Mouse (Mus musculus): ENCODE measurements at regions not wholly inside any gene's neighbourhood (a gene's known extent, or its start where the extent isn't known, plus 50 kb on each side); places are given as distances from the start of the nearest gene placed in this dataset.

GRCm38 (mm10) chr8:35987327-35987726 lies 221.7 kb downstream of the Gm19410 start:
- no peak for DNase-seq (ENCODE audit: low spot score in 2 of 2)

- DNase-seq (ENCODE audit: low spot score in 2 of 2), result no peak
These were observed 225.4 kb downstream of the Gm19410 start for GRCm38 (mm10) chr8:35991013-35991412.

GRCm38 (mm10) chr8:35991936-35992603 lies 226.5 kb downstream of the Gm19410 start:
- no peak for DNase-seq (ENCODE audit: low spot score in 2 of 2)

DNA sequence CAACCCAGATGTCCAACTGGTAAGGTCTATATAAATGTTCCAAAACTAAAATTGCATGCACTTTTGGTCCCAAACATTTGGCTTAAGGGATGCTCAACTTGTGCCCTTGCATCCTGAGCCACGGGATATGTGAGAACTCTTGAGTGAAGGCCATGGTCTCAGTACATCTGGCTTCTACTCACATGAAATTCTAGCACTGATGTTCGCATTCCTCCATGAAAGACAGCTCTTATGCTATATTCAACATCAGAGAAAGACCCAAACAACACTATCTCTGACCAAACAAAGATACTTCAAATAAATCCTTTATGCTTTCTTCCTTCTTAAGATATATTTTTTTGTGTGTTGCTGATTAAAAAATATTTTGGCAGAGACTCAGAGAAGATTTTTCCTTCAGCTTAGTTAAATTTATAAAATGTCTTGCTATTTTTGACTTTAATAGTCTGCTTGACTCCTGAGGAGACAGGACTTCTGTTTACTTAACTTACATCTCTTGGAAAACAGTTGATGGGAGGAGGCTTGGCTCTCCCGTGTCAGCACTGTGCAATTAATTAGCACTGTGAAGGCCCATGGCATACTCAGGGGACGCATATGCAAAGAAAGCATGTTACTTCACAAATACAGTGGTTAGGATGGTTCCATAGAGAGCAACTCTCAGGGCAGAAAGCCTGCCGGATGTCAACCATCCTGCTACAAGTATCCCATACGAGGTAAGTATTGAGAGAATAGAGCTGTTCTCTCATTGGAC lies 230.9 kb downstream of the Gm19410 start:
- DNase-seq (ENCODE audit: low spot score in 2 of 2), result no peak

GRCm38 (mm10) chr8:35999584-35999983 lies 234.0 kb downstream of the Gm19410 start:
- no peak for DNase-seq (ENCODE audit: low spot score in 2 of 2)

DNA sequence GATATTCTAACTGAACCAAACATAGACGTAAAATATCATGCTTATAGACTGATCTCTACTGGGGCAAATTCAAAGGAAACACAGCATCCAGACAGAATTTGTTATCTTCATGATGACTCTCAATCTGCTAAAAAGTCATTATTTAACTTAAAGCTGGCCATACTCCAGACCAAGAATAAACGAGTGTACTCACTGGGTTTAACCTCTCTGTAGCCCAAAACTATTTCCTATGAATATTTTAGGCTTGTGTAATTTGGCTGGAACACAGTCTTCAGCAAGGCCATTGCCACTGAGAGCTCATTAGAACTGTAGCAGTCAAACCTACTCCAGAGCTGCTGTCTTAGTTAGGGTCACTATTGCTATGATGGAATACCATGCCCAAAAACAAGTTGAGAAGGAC lies 238.8 kb downstream of the Gm19410 start:
- DNase-seq (ENCODE audit: low spot score in 2 of 2), result no peak

- DNase-seq (ENCODE audit: low spot score in 2 of 2), result no peak
These were observed 239.9 kb downstream of the Gm19410 start for GRCm38 (mm10) chr8:36005536-36005935.

- no peak for DNase-seq (ENCODE audit: low spot score in 2 of 2)
These were observed 242.1 kb downstream of the Gm19410 start for GRCm38 (mm10) chr8:36007724-36008123.

GRCm38 (mm10) chr8:36009565-36009964 lies 244.0 kb downstream of the Gm19410 start:
- no peak for DNase-seq (ENCODE audit: low spot score in 2 of 2)

GRCm38 (mm10) chr8:36010446-36011217 lies 245.0 kb downstream of the Gm19410 start:
- DNase-seq (ENCODE audit: low spot score in 2 of 2), result no peak

GRCm38 (mm10) chr8:36014862-36015261 lies 249.3 kb downstream of the Gm19410 start:
- no peak for DNase-seq (ENCODE audit: low spot score in 2 of 2)

GRCm38 (mm10) chr8:36016321-36017114 lies 250.9 kb downstream of the Gm19410 start:
- DNase-seq (ENCODE audit: low spot score in 2 of 2), result no peak

DNA sequence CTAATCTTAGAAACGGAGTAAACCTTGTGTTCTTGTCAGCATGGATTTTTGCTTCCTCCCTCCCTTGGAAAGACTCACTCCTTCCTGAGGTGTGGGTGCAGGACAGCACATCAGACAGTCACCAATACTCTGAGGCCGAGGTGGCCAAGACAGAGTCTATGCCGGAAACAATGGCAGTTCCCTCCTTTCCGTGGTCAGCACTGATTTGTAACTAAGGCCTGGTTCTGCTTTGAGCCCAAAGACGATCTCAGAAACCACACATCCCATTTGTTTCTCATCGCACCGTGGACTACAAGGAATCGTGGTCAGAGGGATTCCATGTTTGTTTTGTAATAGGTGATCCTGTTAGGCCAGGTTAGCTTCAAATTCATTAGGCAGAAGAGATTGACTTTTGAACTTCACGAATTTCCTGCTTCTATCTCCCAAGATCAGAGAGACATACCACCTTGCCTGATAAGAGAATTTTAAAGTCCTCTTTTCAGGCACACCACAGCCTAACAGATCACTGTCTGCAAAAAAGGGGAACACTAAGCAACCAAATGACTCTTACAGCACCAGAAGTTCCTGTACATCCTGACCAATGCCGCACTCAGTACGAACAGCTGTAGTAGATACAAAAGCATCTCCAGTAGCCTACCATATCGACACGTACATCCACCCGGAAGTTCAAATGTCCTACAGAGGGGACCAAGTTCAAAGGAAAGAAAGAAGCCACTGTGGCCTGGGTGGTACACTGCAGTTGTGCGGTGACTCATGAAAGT lies 253.6 kb downstream of the Gm19410 start:
- DNase-seq (ENCODE audit: low spot score in 2 of 2), result no peak

DNA sequence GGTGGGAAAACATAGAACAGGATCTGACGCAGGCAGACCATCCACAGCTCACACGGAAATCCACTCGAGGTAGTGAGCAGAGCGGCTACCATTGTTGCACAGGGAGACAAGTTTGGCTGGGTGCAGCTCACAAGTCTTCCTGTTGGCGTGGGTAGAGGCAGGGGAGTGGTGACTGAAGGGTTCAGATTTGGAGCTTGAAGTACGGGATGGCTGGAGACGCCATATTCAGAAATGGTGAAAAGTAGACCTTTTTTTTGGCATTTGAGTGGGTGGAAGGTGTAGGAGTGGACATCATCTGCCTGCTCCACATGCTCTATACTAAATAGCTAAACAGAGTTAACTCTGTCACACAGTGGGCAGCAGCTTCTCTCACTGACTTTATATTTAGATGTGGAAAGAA lies 254.3 kb downstream of the Gm19410 start:
- DNase-seq (ENCODE audit: low spot score in 2 of 2), result no peak

DNA sequence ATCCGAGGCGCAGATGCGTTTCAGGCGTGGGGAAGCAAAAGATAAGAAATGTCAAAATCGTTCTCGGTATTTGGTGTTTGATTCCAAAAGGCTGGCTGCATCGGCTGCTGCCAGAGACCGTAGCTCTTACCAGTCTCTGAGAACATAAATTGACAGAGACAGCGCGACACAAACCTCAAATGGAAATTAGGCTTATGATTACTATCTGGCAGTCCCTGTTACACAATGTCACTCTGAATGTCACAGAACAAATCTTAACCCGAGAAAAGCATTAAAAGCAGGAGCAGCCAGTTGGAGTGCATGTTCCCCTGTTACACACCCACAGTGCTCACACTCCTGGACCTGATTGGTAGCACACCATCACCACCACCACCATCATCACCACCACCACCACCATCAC lies 262.0 kb downstream of the Gm19410 start:
- no peak for DNase-seq (ENCODE audit: low spot score in 2 of 2)

DNA sequence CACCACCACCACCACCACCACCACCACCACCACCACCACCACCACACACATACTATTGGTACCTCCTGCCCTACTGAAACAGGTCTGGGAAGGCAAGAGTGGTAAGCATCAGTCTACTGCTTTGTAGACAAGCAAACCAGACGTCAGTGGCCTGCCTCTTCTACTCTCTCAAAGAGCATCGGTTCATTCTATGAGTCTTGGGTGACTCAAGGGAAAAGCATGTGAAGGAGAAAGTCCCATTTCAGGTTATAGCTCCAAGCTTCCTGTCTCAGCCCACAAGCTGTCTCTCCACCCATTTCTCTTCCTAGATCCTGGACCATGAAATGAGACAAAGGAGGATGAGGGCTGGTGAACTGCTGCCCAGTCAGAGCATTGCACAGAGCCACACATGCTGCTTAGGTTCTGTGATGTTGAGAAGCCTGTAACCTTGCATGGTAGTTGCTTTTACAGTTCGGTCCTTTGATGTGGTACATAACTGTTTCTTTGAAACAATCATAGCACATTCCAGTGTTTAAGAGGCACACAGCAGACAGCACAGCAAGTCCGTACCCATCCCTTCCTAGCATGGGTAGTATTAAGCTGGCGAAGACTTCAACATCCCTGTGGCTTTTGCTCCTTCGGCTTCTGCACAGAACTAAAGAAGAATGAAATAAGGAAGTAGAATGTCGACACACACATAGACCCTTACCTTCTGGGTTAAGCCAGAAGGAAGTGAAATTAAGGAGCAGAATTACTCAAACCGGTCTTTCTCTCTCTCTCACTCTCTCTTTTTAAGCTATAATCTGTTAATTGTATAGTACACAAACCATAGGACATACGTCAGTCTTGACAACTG lies 262.7 kb downstream of the Gm19410 start:
- DNase-seq (ENCODE audit: low spot score in 2 of 2), result no peak

DNA sequence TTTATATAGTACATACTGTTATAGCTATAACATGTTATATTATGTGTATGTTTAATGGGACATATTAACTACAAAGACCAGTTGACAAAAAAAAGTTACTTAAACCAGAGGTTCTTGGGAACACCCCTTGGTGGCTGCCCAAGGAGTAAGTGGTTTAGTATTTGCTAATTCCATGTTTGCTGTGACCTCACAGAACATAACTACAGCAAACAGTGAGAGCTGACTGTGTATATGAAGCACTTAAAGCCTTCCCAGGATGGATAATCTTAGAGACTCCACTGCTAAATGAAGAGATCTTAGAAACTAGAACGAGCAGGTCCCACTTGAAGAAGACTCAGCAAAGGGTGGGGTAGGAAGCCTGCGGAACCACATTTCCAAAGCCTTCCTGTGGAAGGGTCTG lies 263.9 kb downstream of the Gm19410 start:
- no peak for DNase-seq (ENCODE audit: low spot score in 2 of 2)

GRCm38 (mm10) chr8:36030237-36030636 lies 264.6 kb downstream of the Gm19410 start:
- no peak for DNase-seq (ENCODE audit: low spot score in 2 of 2)

- no peak for DNase-seq (ENCODE audit: low spot score in 2 of 2)
These were observed 266.6 kb downstream of the Gm19410 start for GRCm38 (mm10) chr8:36031966-36032719.

All from gastrocnemius, postnatal 4 days (tissue).